Mouse (Mus musculus) lung, adult 2 months (tissue): ENCODE results near the gene Nebl.
"Not testable (repeated sequence)": the region's sequence is repeated elsewhere in the genome, so short reads cannot be mapped to it uniquely, and the experiment has no call there.

Source experiments
- CTCF ChIP-seq: fragments of 200-500 bp; IDR thresholded peaks from 2 replicates; pipeline ENCODE4 v1.5.1; 2011; ENCODE audit warnings: mild to moderate bottlenecking, low read length, control low read depth; ENCODE audit not compliant: insufficient read depth
- POLR2A ChIP-seq: fragments of 200-500 bp; IDR thresholded peaks from 2 replicates; pipeline ENCODE4 v1.6.1; 2011; ENCODE audit warnings: low read depth, mild to moderate bottlenecking, control low read depth, low read length, borderline replicate concordance; ENCODE audit errors: extremely low read depth

DNA sequence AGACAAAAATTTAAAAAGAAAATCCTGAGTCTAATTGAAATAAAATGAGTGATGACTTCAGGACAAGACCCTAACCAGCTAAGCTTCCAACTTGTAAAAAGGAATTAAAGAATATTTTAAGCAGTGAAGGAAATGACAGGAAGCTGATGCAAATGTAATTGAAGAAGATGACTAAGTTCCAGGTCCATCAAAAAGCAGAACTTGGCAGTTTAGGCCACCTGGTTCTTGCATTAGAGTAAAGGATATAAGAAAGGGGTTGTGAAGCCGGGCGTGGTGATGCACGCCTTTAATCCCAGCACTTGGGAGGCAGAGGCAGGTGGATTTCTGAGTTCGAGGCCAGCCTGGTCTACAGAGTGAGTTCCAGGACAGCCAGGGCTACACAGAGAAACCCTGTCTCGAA, 436.0 kb downstream of the Nebl start:
- TF ChIP-seq CTCF, POLR2A: not testable (repeated sequence)
